8 mouse cellular contexts compared by ENCODE assay signal in the genomic region with DNA sequence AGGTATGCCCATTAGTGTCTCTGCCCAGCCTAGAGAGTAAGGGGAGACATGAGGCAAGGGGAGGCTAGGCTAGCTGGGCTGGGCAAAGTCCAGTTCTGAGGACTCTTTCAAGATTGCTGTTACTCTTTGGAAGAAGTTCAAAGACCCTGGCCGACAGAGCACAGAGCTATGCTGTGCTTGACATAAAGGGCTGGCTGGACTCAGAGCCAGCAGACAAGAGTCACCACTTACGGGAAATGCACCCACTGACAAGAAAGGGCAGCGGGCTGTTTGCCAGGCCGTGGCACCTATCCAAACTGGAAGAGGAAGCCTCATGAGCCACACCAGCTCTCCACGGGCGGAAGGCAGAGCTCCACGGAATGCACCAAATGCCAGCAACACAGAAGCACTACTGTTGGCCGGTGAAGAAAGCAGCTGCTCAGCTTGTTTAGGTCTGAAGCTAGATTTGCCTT. TPM values are rescaled to one million over a fixed set of nuclear protein-coding genes. Genes with fewer than 3 reads are reported as not detected.
DNase-seq lines count a peak whose midpoint lies in the region; ATAC-seq lines count a peak whose summit lies in the region.

No protein-coding gene starts in this region.

- 55% methylated on average over 8 of the region's 8 CpGs for WGBS in forebrain, embryonic 15.5 days
- 72% methylated on average over 8 of the region's 8 CpGs for WGBS in midbrain, embryonic 16.5 days

- H3K36me3 ChIP-seq in forebrain, embryonic 15.5 days = no peaks in the 10 kb centered on the region
- H3K36me3 ChIP-seq in midbrain, embryonic 16.5 days (ENCODE audit: control insufficient read depth, insufficient read depth, low read length) = no peaks in the 10 kb centered on the region

- H3K4me3 ChIP-seq in forebrain, embryonic 15.5 days = no peak overlapping the region
- no peak overlapping the region for H3K4me3 ChIP-seq in midbrain, embryonic 16.5 days (ENCODE audit: low read depth, low read length)

- no peak overlapping the region for H3K4me2 ChIP-seq in forebrain, embryonic 15.5 days (replicated peaks)
- H3K4me2 ChIP-seq in midbrain, embryonic 16.5 days (ENCODE audit: low read length) = no peak overlapping the region

- no peaks in the 10 kb centered on the region for H3K27me3 ChIP-seq in forebrain, embryonic 15.5 days
- H3K27me3 ChIP-seq in midbrain, embryonic 16.5 days (ENCODE audit: control insufficient read depth, insufficient read depth, low read depth, low read length) = no peaks in the 10 kb centered on the region

- DNase-seq in cerebellum, adult 11 months = peak; percentile 22
- DNase-seq in adrenal gland, adult 18-20 months (ENCODE audit: low spot score in 2 of 2) = peak; percentile 88 to 89
- peak; percentile 54 for DNase-seq in heart, postnatal 25 days (ENCODE audit: low spot score)
- DNase-seq in layer of hippocampus, postnatal 36 days = peak; percentile 61 to 70
- DNase-seq in testis, postnatal 14 days (ENCODE audit: low spot score) = peak; percentile 30

- H3K9ac ChIP-seq in forebrain, embryonic 15.5 days (replicated peaks) = no peak overlapping the region
- H3K9ac ChIP-seq in midbrain, embryonic 16.5 days (ENCODE audit: low read depth, low read length) = no peak overlapping the region

- H3K27ac ChIP-seq in forebrain, embryonic 15.5 days (replicated peaks) = no peak overlapping the region
- H3K27ac ChIP-seq in midbrain, embryonic 16.5 days (ENCODE audit: low read length) = no peak overlapping the region

- intact Hi-C loops in heart, postnatal 25 days (cut with DNase I) = no loop called here

- ATAC-seq in cerebellum, adult (ENCODE audit: insufficient number of reproducible peaks, low FRiP score, low TSS enrichment) = no peak
- ATAC-seq in forebrain, embryonic 15.5 days (replicated peaks) = peak; percentile 59
- ATAC-seq in midbrain, embryonic 16.5 days = peak; percentile 79

- H3K9me3 ChIP-seq in forebrain, embryonic 15.5 days = no peaks in the 10 kb centered on the region
- no peaks in the 10 kb centered on the region for H3K9me3 ChIP-seq in midbrain, embryonic 16.5 days (replicated peaks; ENCODE audit: control insufficient read depth, low read length, poor library complexity, severe bottlenecking)

- peaks cover 9% of the 10 kb centered on the region for H3K4me1 ChIP-seq in forebrain, embryonic 15.5 days
- H3K4me1 ChIP-seq in midbrain, embryonic 16.5 days (ENCODE audit: control insufficient read depth, insufficient read depth, low read length) = peaks cover 5% of the 10 kb centered on the region

RNA-seq across cellular contexts. Expression of a gene that starts 5.3 kb away (rescaled TPM):
- total RNA-seq in adrenal gland, adult 18-20 months (2021) = 1 to 10 TPM; 1.1 to 3.0 TPM
- polyA plus RNA-seq in forebrain, embryonic 15.5 days (2015; fragmentation: Nextera tagmentation; extraction: Ambion mirVana) = 52.1 and 53.0 TPM in 2 replicates
- total RNA-seq in heart, postnatal 25 days (2021) = under 1 TPM; 0.23 to 0.31 TPM
- total RNA-seq in layer of hippocampus, postnatal 36 days (2021) = 10 to 100 TPM; 23.4 to 26.2 TPM
- 54.2 and 54.7 TPM in 2 replicates for polyA plus RNA-seq in midbrain, embryonic 16.5 days (2015; fragmentation: Nextera tagmentation; extraction: Ambion mirVana)

RNA-seq across cellular contexts. Expression of a gene that starts 27.4 kb away (rescaled TPM):
- total RNA-seq in adrenal gland, adult 18-20 months (2021) = 1 to 10 TPM; 1.6 to 6.6 TPM
- 0.37 and 0.51 TPM in 2 replicates for polyA plus RNA-seq in forebrain, embryonic 15.5 days (2015; fragmentation: Nextera tagmentation; extraction: Ambion mirVana)
- under 1 TPM; 0.52 to 0.64 TPM for total RNA-seq in heart, postnatal 25 days (2021)
- total RNA-seq in layer of hippocampus, postnatal 36 days (2021) = under 1 TPM in 1 of 2 experiments, not detected in 1; 0.10 TPM
- 0.53 and 0.71 TPM in 2 replicates for polyA plus RNA-seq in midbrain, embryonic 16.5 days (2015; fragmentation: Nextera tagmentation; extraction: Ambion mirVana)

RNA-seq across cellular contexts. Expression of a gene that starts 40.7 kb away (rescaled TPM):
- total RNA-seq in adrenal gland, adult 18-20 months (2021) = 10 to 100 TPM; 22.3 to 26.0 TPM
- 45.9 and 48.6 TPM in 2 replicates for polyA plus RNA-seq in forebrain, embryonic 15.5 days (2015; fragmentation: Nextera tagmentation; extraction: Ambion mirVana)
- 10 to 100 TPM in 1 of 2 experiments, 1 to 10 TPM in 1; 9.4 to 10.5 TPM for total RNA-seq in heart, postnatal 25 days (2021)
- total RNA-seq in layer of hippocampus, postnatal 36 days (2021) = 10 to 100 TPM; 16.4 to 18.1 TPM
- 43.6 and 45.3 TPM in 2 replicates for polyA plus RNA-seq in midbrain, embryonic 16.5 days (2015; fragmentation: Nextera tagmentation; extraction: Ambion mirVana)

RNA-seq across cellular contexts. Expression of a gene that starts 57.2 kb away (rescaled TPM):
- not detected for total RNA-seq in adrenal gland, adult 18-20 months (2021)
- 2.4 and 3.0 TPM in 2 replicates for polyA plus RNA-seq in forebrain, embryonic 15.5 days (2015; fragmentation: Nextera tagmentation; extraction: Ambion mirVana)
- total RNA-seq in heart, postnatal 25 days (2021) = not detected
- 1 to 10 TPM; 5.2 to 5.5 TPM for total RNA-seq in layer of hippocampus, postnatal 36 days (2021)
- polyA plus RNA-seq in midbrain, embryonic 16.5 days (2015; fragmentation: Nextera tagmentation; extraction: Ambion mirVana) = 12.9 and 18.3 TPM in 2 replicates

Comparison
In these comparisons a context has a peak if more than half of its experiments do, and no peak if none do; other contexts are left out.
1. DNase-seq: peak in every context shown above with its lines; median percentile 88 in adrenal gland, adult 18-20 months; 66 in layer of hippocampus, postnatal 36 days; 54 in heart, postnatal 25 days; 30 in testis, postnatal 14 days; 22 in cerebellum, adult 11 months.
2. RNA of a gene that starts 5.3 kb away (total RNA-seq): 23.4 to 26.2 TPM in layer of hippocampus, postnatal 36 days; 1.1 to 3.0 TPM in adrenal gland, adult 18-20 months and 0.23 to 0.31 TPM in heart, postnatal 25 days; every median in the first group is over 4 times any median in the second.